Mouse (Mus musculus) adrenal gland (tissue): ENCODE results near the gene Rhbdd1.

Source experiments
- intact Hi-C: fragments of 180-260 bp; cut with DNase I; formaldehyde crosslinking; loops from one replicate; pipeline ENCODE4 v1.15.1; 2025

Gene Rhbdd1

DNA sequence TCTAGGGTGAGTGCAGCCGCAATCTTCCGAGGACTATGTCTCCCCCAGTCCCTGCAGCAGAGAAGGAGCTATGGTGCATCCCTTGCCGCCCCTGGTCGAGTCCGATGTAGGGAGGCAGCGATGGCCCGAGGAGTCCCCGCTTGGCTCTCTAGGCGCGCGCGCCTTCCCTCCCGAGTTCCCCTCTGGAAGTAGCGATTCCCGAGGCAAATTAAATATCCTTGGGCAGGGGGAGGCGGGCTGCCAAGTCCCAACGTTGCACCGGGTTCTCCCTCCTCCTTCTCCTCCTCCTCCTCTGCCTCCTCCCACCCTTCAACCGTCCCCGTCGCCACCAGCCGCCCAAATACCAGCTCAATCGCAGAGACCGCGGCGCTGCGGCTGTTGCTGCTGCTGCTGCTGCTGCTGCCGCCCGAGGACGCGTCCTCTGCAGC is 25.5 kb upstream of the Rhbdd1 start:
- intact Hi-C loops: loop anchor here (5.0 to 10.0 kb wide), 4 partner anchors 142 to 696 kb away; no protein-coding TSS in a partner anchor

DNA sequence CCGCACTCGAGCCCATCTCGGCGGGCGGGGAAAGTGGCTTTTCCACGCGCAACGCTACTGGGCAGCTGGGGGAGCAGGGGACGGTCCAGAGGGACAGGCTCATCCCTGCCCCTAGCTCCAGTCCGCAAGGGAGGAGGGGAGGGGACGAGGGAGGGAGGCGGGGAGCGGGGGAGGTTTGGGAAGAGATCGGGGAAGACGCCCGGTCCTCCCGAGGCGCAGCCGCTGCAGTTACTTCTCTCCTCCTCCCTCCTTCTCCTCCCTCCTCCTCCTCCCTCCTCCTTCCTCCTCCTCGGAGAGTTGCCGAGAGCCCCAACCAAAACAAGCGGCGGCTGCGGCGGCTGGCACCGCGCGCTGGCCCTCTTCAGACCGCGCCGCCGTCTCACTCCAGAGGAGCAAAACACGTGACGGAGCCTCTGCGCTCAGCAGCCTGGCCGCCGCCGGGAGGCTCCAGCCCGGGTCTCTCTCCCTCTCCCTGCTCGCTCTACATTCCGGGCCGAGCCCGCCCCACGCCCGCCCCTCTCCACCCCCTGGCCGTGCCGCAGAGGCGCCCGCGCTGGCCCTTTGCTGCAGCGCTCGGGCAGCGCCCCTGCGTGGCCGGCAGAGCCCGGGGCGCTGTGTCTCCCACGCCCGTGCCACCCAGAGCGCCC is 25.0 kb upstream of the Rhbdd1 start, which contains the start of gene Irs1:
Irs1 (minus strand) TSS at position 266 of the 647 bp plus-strand sequence.
- intact Hi-C loops: loop anchor here (5.0 to 10.0 kb wide), 4 partner anchors 141 to 696 kb away; no protein-coding TSS in a partner anchor

DNA sequence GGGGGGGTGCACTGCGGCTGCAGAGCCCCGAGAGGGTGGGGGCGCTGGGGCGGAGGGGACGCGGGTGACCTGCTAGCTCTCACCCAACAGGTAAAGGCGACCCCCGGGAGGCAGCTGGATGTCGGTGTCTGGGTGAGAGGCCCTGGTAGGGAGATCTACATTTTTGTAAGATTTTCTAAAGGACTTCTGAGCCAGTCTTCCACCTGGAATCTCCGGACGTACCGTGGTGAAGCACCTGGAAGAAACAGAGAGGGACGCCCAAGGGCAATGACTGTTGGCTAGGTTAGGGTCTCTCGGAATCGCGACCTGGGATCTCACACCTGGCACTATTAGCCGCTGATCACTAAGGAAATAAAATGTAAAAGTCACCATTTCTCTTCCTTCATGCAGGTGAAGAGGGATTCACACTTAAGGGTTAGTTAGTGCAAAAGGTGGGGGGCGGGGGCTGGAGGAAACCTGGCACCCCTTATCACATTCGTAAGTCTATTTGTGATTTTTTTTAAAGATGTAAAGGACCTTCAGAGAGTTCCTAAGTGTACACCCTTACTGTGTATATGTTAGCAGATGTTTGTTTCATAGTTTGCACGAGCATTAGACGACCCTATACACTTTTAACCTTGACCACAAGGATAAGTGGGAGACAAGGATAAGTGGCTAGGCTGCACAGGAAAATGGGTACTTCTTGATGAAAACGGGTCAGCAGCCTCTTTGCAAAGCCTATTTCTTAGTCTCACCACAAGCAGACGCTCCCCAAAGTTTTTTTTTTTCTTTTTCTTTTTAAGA is 24.1 kb upstream of the Rhbdd1 start:
- intact Hi-C loops: loop anchor here (2.0 to 10.0 kb wide), 5 partner anchors 140 to 775 kb away; no protein-coding TSS in a partner anchor

DNA sequence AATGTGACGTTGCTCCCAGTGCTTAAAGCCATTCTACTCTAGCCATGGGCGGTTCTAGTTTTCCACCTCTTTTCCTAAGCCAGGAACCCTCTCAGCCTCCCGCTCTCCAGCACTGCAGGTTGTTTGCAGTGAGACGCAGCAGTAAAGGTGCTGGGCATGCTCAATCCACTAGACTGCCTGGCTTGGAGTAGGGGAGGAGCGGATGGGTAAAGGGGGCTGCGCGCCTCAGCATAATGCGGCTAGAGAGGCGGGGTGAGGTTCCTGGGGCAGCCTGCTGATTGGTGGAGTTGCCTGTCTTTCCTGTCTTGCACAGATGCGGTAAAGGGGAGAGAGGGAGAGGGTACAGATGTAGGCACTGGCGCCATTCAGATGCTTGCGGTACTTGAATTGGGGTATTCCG is 23.5 kb upstream of the Rhbdd1 start:
- intact Hi-C loops: loop anchor here (2.0 to 10.0 kb wide), 5 partner anchors 140 to 776 kb away; no protein-coding TSS in a partner anchor

DNA sequence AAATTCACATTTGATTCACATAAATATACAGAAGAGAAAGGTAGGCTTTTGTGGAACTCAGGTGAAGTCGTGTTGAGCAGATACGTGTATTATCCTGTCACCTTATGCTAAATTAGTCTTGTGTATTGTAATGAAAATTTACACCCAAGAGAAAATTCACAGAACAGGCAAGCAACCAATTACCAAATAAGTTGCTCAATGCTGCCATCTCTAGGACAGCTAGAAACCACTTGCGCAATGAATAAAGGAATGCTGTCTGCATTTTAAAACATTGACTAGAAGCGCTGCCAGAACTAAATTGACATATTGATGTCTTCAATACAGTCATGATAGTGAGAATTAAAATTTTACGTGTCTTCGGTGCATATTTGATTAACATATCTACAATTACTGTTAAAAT is 22.1 kb upstream of the Rhbdd1 start:
- intact Hi-C loops: loop anchor here (2.0 to 10.0 kb wide), 5 partner anchors 138 to 985 kb away; no protein-coding TSS in a partner anchor

DNA sequence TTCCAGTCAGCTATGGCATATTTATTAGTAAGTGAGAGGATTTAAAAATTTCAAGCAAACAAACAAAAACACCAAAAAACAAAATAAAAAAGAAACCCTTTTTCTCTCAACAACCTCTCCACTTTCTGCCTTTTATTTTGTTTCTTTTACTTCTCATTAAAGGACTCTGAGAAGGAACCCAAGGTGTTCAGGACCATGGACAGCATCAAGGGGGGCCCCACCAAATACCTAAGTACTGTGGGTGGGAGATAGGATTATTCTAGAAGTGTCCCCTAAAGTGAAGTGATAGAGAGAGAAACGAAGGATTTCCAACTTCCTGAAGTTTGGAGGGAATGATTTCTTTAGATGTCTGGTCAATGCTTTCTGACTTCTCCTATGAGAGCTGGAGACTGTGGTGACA is 17.7 kb upstream of the Rhbdd1 start:
- intact Hi-C loops: loop anchor here (10.0 kb wide), 3 partner anchors 384 to 704 kb away; no protein-coding TSS in a partner anchor

DNA sequence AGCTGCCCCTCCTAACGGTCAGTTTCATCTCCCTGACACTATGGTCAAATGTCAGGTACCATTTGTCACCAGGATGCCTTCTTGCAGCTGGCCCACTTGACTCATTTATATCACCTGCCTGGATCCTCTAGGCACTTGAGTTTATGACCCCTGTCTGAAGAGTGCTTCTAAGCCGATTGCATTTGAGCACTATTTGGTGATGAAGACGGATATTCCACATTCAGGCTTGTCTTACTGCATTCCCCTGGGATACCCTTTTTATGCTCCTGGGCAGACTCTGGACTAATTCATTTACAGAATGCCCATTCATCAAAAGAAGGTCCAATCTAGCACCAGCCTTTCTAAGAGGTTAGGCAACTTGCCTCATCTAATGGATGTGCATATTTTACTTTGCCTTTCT is 11.8 kb upstream of the Rhbdd1 start:
- intact Hi-C loops: no loop called here

DNA sequence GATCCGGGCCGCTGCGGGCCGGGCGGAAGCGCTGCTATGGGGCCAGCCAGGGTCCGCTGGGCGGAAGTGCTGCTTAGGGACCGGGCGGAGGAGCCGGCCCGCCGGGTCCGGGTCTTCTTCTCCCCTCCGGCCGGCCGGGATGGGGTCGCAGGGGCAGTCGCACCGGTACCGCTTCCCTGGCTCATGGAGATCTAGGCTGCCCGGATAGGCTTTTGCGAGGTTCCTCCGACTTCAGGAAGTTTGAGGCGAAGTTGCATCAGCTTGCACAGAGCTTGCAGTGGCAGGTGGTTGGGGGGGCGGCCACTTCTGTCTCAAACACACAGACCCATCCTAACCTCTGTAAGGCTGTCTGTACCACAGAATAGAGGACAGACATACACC is 484 bp downstream of the Rhbdd1 start:
- intact Hi-C loops: no loop called here

DNA sequence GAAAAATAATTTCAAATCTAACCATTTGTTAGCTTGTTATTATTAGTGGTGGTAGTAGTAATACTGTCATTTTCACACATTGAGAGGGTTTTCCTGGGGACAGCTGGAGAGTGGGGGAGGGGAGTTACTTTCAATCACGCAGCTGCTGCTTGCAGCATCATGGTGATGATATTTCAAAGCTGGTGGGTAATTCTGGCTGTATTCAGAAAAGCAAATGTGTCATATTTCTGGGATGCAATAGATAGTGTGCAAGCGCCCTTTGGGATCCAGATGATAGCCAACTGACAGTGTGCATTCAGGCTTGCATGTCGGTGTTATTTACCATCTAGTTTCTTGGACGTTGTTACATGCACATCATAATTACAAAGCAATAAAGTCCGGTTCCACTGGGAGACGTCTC is 4.2 kb downstream of the Rhbdd1 start:
- intact Hi-C loops: loop anchor here (5.0 kb wide), 2 partner anchors 47 to 112 kb away; no protein-coding TSS in a partner anchor

DNA sequence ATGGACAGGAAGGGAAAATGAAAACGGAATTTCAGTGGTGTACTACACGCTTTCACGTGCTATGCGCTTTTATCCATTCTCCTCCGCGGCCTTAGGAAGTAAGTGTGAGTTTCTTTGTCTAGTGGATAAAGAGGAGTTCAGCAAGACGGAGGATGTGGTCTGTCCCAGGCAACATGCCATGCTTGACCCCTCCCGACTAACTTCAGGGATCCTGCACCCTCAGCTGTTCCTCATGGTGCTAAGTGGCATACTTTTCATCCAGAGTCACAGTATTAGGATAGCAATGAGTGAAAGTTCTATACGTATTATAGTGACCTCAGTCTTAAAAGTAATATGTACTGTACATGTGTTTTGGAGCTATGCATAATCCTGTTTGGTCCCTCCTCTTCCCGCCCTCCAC is 4.6 kb downstream of the Rhbdd1 start:
- intact Hi-C loops: loop anchor here (5.0 kb wide), 2 partner anchors 46 to 111 kb away; no protein-coding TSS in a partner anchor

DNA sequence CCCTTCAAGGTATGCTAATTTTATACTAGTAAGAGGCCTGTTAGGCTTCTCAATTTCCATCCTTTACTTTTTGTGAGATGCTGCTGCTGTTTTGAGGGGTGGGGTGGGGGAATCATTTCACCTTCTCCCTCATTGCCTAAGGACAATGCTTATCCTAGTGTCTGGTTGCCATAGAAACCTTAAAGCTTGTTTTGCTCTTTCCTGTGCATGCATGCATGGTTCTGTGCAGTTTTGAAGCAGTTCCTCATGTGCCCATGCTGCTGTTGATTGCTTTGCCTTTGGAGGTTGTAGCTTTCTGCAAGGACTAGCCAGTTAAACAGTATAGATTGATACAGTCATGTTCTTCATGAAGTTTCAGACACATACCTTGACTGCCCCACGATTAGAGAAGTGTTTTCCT is 5.2 kb downstream of the Rhbdd1 start:
- intact Hi-C loops: loop anchor here (5.0 kb wide), 2 partner anchors 46 to 111 kb away; no protein-coding TSS in a partner anchor

DNA sequence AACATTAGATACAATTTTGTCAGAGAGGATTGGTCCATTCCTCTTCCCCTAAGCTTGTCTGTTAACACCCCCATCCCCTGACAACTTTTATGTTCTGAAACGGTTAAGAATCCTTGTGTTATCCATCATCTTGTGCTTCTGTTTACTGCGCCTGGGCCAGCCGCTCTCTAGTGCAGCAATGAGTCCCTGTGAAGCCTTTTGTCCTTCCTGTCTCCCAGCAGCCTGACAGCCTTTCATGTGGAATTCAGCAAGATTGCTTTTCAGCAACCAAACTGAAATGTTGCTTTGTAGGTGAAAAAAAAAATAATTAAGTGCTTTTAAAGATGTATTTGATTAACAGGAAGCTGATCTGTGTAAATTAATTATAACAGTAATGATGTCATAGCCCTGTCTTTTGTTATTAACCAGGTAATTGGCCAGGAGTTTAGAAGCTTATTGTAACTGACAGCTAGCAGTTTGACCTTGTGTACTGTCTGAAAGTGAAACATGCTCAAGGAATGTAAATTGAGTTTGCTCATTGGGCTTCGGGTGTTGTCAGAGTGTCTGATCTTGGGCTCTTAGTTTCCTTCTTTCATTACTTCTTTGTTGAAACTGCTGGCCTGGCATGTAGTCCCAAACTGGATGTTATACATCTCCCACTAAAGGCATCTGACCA is 8.0 kb downstream of the Rhbdd1 start:
- intact Hi-C loops: loop anchor here (5.0 kb wide), 2 partner anchors 43 to 108 kb away; no protein-coding TSS in a partner anchor

DNA sequence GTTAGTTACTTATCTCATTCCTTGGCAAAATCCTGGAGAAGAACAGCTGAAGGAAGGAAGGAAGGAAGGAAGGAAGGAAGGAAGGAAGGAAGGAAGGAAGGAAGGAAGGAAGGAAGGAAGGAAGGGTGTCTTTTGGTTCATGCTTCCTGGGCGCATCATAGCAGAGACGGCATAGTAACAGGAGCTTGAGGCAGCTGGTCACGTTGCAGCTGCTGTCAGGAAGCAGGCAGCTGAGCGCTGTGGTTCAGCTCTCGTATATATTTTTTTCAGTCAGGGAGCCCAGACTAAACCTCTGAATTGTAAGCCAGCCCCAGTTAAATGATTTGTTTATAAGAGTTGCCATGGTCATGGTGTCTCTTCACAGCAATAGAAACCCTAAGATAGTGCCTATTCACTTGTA is 9.9 kb downstream of the Rhbdd1 start:
- intact Hi-C loops: no loop called here

DNA sequence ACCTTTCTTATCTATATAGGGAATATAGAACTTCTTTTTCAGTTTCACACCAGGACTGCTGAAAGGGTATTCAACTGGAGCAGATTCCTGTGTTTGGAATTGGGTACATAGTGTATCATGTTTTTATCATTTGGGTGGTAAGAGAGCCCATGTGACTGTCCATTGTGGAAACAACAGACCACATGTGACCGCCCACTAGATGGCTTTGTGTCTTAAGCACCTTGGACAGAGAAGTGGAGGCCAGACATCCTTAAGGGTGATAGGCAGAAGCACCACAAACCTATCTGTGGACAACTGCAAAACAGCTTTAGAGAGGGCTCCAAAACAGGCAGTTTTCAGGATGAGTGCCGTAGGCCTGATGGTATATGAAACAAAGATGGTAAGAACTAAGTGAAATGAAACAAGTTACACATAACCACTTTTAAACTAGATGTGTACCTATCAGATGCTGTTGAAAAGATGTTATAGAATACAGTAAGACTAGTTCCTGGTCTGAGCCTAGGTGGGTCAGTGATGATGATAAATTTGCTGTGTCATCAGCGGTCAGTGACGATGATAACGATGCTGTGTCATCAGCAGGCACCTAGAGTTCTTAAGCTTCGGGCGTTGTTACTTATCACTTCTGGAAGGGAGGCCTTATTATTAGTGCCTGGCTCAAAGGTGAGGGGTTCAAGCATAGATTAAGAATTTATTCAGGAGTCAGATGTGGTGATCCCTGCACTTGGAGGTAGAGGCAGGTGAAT is 12.0 kb downstream of the Rhbdd1 start:
- intact Hi-C loops: no loop called here

DNA sequence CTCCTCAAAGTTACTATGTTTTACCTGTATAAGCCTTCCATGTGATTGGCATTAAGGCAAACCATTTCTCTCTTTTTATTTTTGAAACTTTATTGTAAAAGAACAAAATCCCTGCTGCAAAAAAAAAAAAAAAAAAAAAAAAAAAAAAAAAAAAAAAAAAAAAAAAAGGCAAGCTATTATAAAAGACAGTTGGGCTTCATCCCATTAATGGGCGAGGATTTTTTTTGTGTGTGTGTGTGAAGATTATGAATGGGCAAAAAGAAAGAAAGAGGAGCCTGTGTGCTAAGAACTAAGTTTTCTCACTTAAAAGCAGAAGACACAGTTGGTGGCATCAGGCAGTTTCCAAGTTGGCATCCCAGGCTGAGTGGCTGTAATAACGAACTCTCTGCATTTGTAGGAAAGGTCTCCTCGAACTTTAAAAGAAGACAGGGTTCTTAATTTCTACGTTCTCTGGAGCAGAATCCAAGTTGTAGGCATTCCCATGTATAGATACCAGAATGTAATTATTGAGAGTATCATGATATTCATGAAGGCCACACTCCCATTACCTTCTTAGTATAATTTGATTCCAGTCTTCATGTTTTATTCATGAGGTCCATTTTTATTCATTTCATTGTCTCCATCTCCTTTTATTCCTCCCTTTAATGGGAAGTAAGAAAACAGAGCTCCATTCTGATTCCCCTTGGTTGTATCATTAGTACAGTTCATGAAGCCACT is 13.1 kb downstream of the Rhbdd1 start:
- intact Hi-C loops: no loop called here

DNA sequence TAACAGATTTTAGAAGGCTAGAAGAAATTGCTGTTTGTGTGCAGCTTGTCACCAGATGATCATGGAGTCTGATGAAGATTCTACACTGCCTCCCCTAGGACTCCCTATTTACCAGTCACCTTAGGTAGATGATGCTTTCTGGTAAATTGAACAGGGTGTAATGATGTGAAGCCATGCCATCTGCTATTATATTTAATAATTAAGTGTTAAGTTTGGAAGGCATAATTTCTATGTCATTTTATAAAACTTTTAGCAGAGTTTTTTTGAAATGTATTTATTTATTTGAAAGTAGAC is 13.6 kb downstream of the Rhbdd1 start:
- intact Hi-C loops: no loop called here

DNA sequence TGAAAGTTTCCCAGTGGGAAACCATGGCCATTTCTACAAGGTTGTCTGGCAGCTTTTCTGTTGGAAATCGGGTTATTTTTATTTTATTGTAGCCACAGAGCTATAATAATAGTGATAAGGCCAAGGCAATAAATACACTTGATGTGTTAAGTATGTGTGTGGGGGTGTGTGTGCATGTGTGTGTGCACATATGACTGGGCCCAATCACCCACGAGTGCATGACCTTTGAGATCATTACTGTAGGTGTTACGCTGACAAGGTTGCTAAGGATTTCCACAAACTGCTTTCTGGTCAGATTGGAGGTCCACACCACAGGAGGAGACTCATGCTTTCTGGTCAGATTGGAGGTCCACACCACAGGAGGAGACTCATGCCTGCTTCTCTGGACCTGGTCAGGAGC is 18.3 kb downstream of the Rhbdd1 start:
- intact Hi-C loops: no loop called here

DNA sequence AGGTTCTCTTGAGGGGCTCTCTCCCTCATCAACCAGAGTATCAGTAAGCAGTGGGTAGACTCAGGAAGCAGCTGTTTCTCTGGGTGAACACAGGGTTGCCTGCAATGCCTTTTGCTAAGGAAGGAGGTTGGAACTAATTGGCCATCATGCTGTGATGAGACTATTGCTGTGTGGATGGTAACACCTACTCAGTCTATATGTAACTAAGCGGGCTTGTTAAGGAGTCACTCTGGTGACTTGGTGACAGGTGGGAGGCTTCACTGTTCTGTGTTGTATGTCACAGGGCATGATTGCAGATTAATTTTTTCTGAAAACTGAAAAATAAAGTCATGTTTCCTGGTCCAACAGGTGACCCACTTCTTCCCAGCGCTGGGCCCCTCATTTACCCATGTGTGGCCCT is 36.8 kb downstream of the Rhbdd1 start:
- intact Hi-C loops: no loop called here

DNA sequence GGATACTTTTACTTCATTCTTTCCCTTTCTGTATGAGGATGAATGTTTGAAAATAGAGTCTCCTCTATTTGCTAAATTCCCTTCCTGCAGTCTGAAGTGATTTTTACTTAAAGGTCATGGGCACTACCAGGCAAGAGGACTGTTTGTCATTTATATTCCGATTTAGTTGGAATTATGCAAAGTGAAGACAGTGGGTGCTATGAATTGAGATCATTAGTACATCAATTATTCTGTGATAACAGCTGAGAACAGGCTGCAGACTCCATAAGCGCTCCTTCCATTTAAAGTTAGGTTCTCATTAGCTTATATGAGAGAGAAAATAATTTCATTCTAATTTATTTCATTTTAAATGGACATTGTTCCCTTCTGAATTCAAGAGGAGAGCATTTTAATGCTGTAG is 37.5 kb downstream of the Rhbdd1 start:
- intact Hi-C loops: no loop called here

DNA sequence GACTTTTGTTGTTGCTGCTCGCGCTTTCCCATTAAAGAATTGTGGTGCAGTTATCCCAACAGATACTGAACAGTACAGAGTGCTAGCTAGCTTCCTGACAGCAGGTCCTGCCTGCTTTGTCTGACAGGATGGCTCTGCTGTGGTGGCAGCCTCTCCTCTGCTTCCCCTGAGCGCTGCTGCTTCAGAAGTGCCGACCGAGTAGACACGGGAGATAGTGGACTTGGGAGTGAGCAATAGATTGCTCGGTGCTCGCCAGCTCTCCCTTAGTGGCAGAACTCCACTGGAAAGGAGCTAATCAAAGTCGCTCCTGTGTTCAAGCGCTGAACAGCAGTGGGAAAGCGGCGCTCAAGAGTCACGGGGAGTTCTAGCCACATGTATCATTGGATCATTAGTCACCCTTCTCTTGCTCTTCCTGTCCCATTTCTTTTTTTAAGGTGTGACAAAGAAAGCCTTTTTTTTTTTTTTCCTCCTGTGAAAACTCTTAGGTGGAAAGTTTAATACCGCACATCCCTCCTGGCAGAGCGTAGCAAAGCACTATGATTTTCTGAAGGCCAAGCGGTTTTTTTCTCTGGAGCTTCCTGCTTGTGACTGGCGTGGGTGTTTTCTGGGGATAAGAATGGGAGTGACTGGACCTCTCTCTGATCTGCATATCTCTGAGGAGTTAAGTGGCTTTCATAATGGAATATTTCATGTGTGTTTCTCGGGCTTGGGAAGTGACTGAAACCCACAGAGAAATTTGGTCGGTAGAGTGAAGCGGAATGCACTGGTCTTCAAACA is 42.8 kb downstream of the Rhbdd1 start:
- intact Hi-C loops: no loop called here
